Mouse (Mus musculus) midbrain, embryonic 15.5 days (tissue): ENCODE results near the gene Chmp4b. TPM values are rescaled to one million over a fixed set of nuclear protein-coding genes. Genes with fewer than 3 reads are reported as not detected.

Experiments
- ATAC-seq: fragments of 200-750 bp; cut with Nextera tagmentation; replicated peaks from 2 replicates; pipeline ENCODE4 v1.8.0; 2017; ENCODE audit warnings: moderate TSS enrichment
- H3K27ac ChIP-seq: fragments of 300-500 bp; sonication (generic); 2 replicates; pipeline ENCODE4 v1.5.1; 2015; ENCODE audit warnings: mild to moderate bottlenecking, inconsistent platforms
- H3K27me3 ChIP-seq: fragments of 300-500 bp; sonication (generic); replicated peaks from 2 replicates; pipeline ENCODE4 v1.6.1; 2015; ENCODE audit warnings: inconsistent platforms
- H3K36me3 ChIP-seq: fragments of 300-500 bp; sonication (generic); replicated peaks from 2 replicates; pipeline ENCODE4 v1.6.1; 2015; ENCODE audit warnings: inconsistent platforms
- H3K4me1 ChIP-seq: fragments of 300-500 bp; sonication (generic); 2 replicates; pipeline ENCODE4 v1.6.1; 2015; ENCODE audit warnings: inconsistent platforms
- H3K4me2 ChIP-seq: fragments of 300-500 bp; sonication (generic); 2 replicates; pipeline ENCODE4 v1.6.1; 2015; ENCODE audit warnings: inconsistent platforms, mild to moderate bottlenecking, moderate library complexity
- H3K4me3 ChIP-seq: fragments of 300-500 bp; sonication (generic); 2 replicates; pipeline ENCODE4 v1.5.1; 2015; ENCODE audit warnings: mild to moderate bottlenecking, inconsistent platforms
- H3K9ac ChIP-seq: fragments of 300-500 bp; sonication (generic); 2 replicates; pipeline ENCODE4 v1.6.1; 2015; ENCODE audit warnings: mild to moderate bottlenecking, inconsistent platforms
- H3K9me3 ChIP-seq: fragments of 300-500 bp; sonication (generic); 2 replicates; pipeline ENCODE4 v1.6.1; 2016; ENCODE audit warnings: inconsistent platforms
- WGBS: fragments of 180-500 bp; shearing (Covaris S2); methylation state at CpG from one replicate; pipeline ENCODE4 v1.1.7; 2015; ENCODE audit warnings: mixed read lengths; 5-methylcytosine and 5-hydroxymethylcytosine counted together
- polyA plus RNA-seq: library from polyadenylated mRNA; unstranded; fragments of >200 nt; fragmentation: Nextera tagmentation; extraction: Ambion mirVana; gene quantifications from 2 replicates; pipeline ENCODE4 v1.2.1, GENCODE M21; 2015

The Chmp4b gene
- polyA plus RNA-seq, 1 experiment from 2014 or later: 27.9 TPM

DNA sequence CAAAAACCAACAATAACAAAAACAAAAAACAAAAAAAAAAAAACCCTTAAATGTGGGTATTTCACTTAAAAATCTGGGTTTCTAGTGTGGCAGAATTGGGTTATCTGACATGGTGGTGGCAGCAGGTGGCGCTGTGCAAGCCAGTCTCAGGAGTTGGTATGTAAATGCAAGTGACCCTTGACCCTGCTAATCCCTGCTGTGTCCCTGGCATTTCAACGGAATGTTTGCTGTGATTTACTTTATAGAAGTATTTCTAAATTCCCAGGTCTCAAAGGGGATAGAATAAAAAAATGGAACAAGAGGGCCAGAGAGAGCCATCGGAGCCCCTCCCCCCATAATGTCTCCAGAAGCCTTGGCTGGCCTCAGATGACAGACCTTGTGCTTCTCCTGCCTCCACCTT, 3.4 kb upstream of the Chmp4b start:
- Histone ChIP-seq H3K27ac (no peak overlapping the region), H3K4me2 (no peak overlapping the region), H3K9ac (no peak overlapping the region), H3K36me3 (peaks cover 9% of the 10 kb centered on the region; the same call in 1 of the 2 replicates), H3K9me3 (no peaks in the 10 kb centered on the region), H3K4me1 (no peaks in the 10 kb centered on the region), H3K4me3 (no peak overlapping the region), H3K27me3 (no peaks in the 10 kb centered on the region)
- ATAC-seq: no peak
- 15% methylated on average over 3 of the region's 3 CpGs for WGBS

DNA sequence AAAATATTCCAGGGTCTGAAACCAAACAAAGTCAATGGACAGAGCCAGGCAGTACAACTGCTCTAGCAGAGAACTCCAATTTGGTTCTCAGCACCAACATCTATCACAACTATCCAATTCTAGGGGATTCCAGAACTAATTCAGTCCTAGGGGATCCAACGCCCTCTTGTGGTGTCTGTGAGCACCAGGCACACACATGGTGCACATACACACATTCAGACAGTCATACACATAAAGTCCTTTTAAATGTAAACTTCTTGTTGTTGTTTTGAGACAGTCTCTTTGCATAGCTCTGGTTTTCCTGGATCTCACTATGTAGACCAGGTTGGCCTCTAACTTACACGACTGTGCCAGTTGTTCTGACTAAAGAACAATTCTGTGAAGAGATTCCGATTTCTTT, 1.1 kb upstream of the Chmp4b start:
- no peak for ATAC-seq
- Histone ChIP-seq H3K4me3 (no peak overlapping the region), H3K9ac (no peak overlapping the region), H3K9me3 (no peaks in the 10 kb centered on the region), H3K36me3 (no peaks in the 10 kb centered on the region; the same call in 1 of the 2 replicates), H3K27ac (no peak overlapping the region), H3K27me3 (no peaks in the 10 kb centered on the region), H3K4me2 (no peak overlapping the region), H3K4me1 (no peaks in the 10 kb centered on the region)
- 82% methylated on average over 3 of the region's 3 CpGs for WGBS

DNA sequence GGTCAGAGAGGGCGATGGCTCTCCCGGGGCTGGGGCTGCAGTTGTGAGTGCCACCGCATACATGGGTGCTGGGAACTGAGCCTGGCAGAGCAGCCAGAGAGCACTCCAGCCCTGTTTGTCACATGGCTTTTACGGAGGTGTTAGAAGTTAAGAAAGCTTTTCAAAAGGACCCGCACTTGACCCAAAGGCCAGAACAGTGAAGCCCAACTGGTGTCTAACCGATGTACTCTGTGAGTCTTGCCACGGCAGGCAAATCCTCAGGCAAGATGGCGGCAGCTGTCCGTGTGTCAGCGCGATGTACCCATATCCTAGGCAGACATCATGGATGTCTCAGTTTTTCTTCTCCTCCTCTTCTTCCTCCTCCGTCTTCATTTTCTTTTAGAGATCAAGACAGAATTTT, 3.5 kb downstream of the Chmp4b start:
- Histone ChIP-seq H3K36me3 (no peaks in the 10 kb centered on the region), H3K9ac (no peak overlapping the region), H3K4me2 (no peak overlapping the region), H3K4me3 (no peak overlapping the region), H3K9me3 (no peaks in the 10 kb centered on the region), H3K27me3 (no peaks in the 10 kb centered on the region), H3K4me1 (peaks cover 27% of the 10 kb centered on the region), H3K27ac (no peak overlapping the region)
- WGBS: 95% methylated on average over 12 of the region's 12 CpGs
- no peak for ATAC-seq

- Histone ChIP-seq H3K27ac (no peak overlapping the region), H3K4me3 (no peak overlapping the region), H3K36me3 (0 out of 2 replicates have a peak, but pooled peaks cover 3% of the 10 kb centered on the region), H3K4me1 (peaks cover 32% of the 10 kb centered on the region), H3K9ac (no peak overlapping the region), H3K27me3 (no peaks in the 10 kb centered on the region), H3K4me2 (peak overlapping the region; percentile 49; the same call in 1 of the 2 replicates), H3K9me3 (no peaks in the 10 kb centered on the region)
- no peak for ATAC-seq
- WGBS: 94% methylated on average over 2 of the region's 2 CpGs
Measured at GRCm38 (mm10) chr2:154655878-154656414, 4.4 kb downstream of the Chmp4b start.

GRCm38 (mm10) chr2:154656710-154657485, 5.4 kb downstream of the Chmp4b start:
- H3K27me3 ChIP-seq: no peaks in the 10 kb centered on the region
- peak; percentile 99 for ATAC-seq
- WGBS: under 1% methylated on average over 65 of the region's 67 CpGs

GRCm38 (mm10) chr2:154657486-154658237, 6.2 kb downstream of the Chmp4b start:
- peak; percentile 27 for ATAC-seq

More at GRCm38 (mm10) chr2:154656710-154657485, 5.4 kb downstream of the Chmp4b start:
- Histone ChIP-seq H3K27ac (peak overlapping the region; percentile 75), H3K36me3 (0 out of 2 replicates have a peak, but pooled peaks cover 6% of the 10 kb centered on the region), H3K4me1 (peaks cover 32% of the 10 kb centered on the region), H3K4me3 (peak overlapping the region; percentile 59), H3K9me3 (no peaks in the 10 kb centered on the region), H3K9ac (peak overlapping the region; percentile 70), H3K4me2 (peak overlapping the region; percentile 85)

GRCm38 (mm10) chr2:154659070-154659469, 7.6 kb downstream of the Chmp4b start:
- Histone ChIP-seq H3K4me2 (peak overlapping the region; percentile 85), H3K4me1 (peaks cover 32% of the 10 kb centered on the region), H3K9me3 (no peaks in the 10 kb centered on the region), H3K27me3 (no peaks in the 10 kb centered on the region), H3K9ac (peak overlapping the region; percentile 70; the same call in 1 of the 2 replicates), H3K36me3 (0 out of 2 replicates have a peak, but pooled peaks cover 6% of the 10 kb centered on the region), H3K4me3 (peak overlapping the region; percentile 59; the same call in 1 of the 2 replicates), H3K27ac (no peak overlapping the region)
- 77% methylated on average over 4 of the region's 4 CpGs for WGBS
- ATAC-seq: no peak

More at GRCm38 (mm10) chr2:154657486-154658237, 6.2 kb downstream of the Chmp4b start:
- peak overlapping the region; percentile 85 for H3K4me2 ChIP-seq
- H3K27me3 ChIP-seq: no peaks in the 10 kb centered on the region
- peak overlapping the region; percentile 75 for H3K27ac ChIP-seq
- WGBS: 17% methylated on average over 12 of the region's 12 CpGs
- 0 out of 2 replicates have a peak, but pooled peaks cover 6% of the 10 kb centered on the region for H3K36me3 ChIP-seq
- peaks cover 32% of the 10 kb centered on the region for H3K4me1 ChIP-seq
- H3K4me3 ChIP-seq: peak overlapping the region; percentile 59
- no peaks in the 10 kb centered on the region for H3K9me3 ChIP-seq
- H3K9ac ChIP-seq: peak overlapping the region; percentile 70

GRCm38 (mm10) chr2:154659531-154660074, 8.1 kb downstream of the Chmp4b start:
- Histone ChIP-seq H3K27ac (no peak overlapping the region), H3K4me3 (no peak overlapping the region), H3K9me3 (no peaks in the 10 kb centered on the region)

GRCm38 (mm10) chr2:154668680-154669079, 17.2 kb downstream of the Chmp4b start:
- no peak for ATAC-seq
- 91% methylated on average over 7 of the region's 7 CpGs for WGBS

More at GRCm38 (mm10) chr2:154659531-154660074, 8.1 kb downstream of the Chmp4b start:
- no peak for ATAC-seq
- Histone ChIP-seq H3K4me2 (peak overlapping the region; percentile 85; the same call in 1 of the 2 replicates), H3K9ac (no peak overlapping the region), H3K36me3 (0 out of 2 replicates have a peak, but pooled peaks cover 6% of the 10 kb centered on the region), H3K27me3 (no peaks in the 10 kb centered on the region), H3K4me1 (peaks cover 32% of the 10 kb centered on the region)
- WGBS: 94% methylated on average over 3 of the region's 5 CpGs

GRCm38 (mm10) chr2:154670106-154670505, 18.6 kb downstream of the Chmp4b start:
- Histone ChIP-seq H3K4me1 (no peaks in the 10 kb centered on the region), H3K4me2 (no peak overlapping the region), H3K9me3 (no peaks in the 10 kb centered on the region), H3K27ac (no peak overlapping the region), H3K27me3 (no peaks in the 10 kb centered on the region), H3K36me3 (no peaks in the 10 kb centered on the region), H3K4me3 (no peak overlapping the region), H3K9ac (no peak overlapping the region)
- ATAC-seq: no peak
- WGBS: 81% methylated on average over 4 of the region's 4 CpGs

More at GRCm38 (mm10) chr2:154668680-154669079, 17.2 kb downstream of the Chmp4b start:
- Histone ChIP-seq H3K4me3 (no peak overlapping the region), H3K27ac (no peak overlapping the region), H3K27me3 (no peaks in the 10 kb centered on the region), H3K4me2 (no peak overlapping the region), H3K36me3 (no peaks in the 10 kb centered on the region), H3K9ac (no peak overlapping the region), H3K4me1 (no peaks in the 10 kb centered on the region), H3K9me3 (no peaks in the 10 kb centered on the region)

DNA sequence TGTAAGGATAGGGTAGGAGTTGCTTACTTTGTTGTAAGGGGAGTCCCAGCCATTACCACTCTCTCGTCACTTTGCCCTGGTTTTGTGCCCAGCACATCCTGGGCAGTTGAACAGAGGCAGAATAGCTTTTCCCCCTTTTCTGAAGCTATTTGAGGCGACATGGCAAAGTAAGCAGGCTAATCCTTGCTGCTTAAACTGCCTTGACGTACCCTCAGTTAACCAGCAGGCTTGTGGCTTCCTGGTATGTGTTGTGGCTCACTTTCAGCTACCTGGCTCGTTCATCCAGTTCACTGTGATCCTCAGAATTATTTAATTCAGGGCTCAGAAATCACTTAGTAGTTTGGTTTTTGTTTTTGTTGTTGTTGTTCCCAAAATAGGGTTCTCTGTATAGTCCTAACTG, 19.2 kb downstream of the Chmp4b start:
- 85% methylated on average over 4 of the region's 4 CpGs for WGBS
- Histone ChIP-seq H3K4me3 (no peak overlapping the region), H3K4me1 (no peaks in the 10 kb centered on the region), H3K4me2 (no peak overlapping the region), H3K9ac (no peak overlapping the region), H3K27ac (no peak overlapping the region), H3K36me3 (no peaks in the 10 kb centered on the region), H3K27me3 (no peaks in the 10 kb centered on the region), H3K9me3 (no peaks in the 10 kb centered on the region)
- ATAC-seq: no peak

- no peaks in the 10 kb centered on the region for H3K27me3 ChIP-seq
- ATAC-seq: no peak
- no peak overlapping the region for H3K4me2 ChIP-seq
- no peak overlapping the region for H3K27ac ChIP-seq
- whole genome bisulfite sequencing: 82% methylated on average over 4 of the region's 4 CpGs
- H3K9ac ChIP-seq: no peak overlapping the region
- no peaks in the 10 kb centered on the region for H3K9me3 ChIP-seq
- H3K4me3 ChIP-seq: no peak overlapping the region
- H3K4me1 ChIP-seq: peaks cover 19% of the 10 kb centered on the region
- H3K36me3 ChIP-seq: no peaks in the 10 kb centered on the region
Measured at GRCm38 (mm10) chr2:154674008-154674407, 22.5 kb downstream of the Chmp4b start.
